Mouse (Mus musculus): ENCODE data around the gene Olfr1033. TPM values are rescaled to one million over a fixed set of nuclear protein-coding genes. Genes with fewer than 3 reads are reported as not detected.
"Not testable (repeated sequence)": the region's sequence is repeated elsewhere in the genome, so short reads cannot be mapped to it uniquely, and the experiment has no call there.

Gene Olfr1033
- 1 to 10 TPM; 5.3 to 6.2 TPM for total RNA-seq (2021)

GRCm38 (mm10) chr2:86020406-86020805, at the start of gene Olfr1033:
Gene Olfr1033 (plus strand): TSS chr2:86020633.
- intact Hi-C loops (cut with DNase I), result not testable (repeated sequence)
- DNase-seq (ENCODE audit: low spot score), result peak; percentile 12

GRCm38 (mm10) chr2:85973595-85973994, 46.8 kb upstream of the Olfr1033 start, which contains the start of gene Olfr1029:
Gene Olfr1029 (plus strand): TSS chr2:85973895.
- intact Hi-C loops (cut with DNase I), result no loop called here
- no peak for DNase-seq (ENCODE audit: low spot score)

DNA sequence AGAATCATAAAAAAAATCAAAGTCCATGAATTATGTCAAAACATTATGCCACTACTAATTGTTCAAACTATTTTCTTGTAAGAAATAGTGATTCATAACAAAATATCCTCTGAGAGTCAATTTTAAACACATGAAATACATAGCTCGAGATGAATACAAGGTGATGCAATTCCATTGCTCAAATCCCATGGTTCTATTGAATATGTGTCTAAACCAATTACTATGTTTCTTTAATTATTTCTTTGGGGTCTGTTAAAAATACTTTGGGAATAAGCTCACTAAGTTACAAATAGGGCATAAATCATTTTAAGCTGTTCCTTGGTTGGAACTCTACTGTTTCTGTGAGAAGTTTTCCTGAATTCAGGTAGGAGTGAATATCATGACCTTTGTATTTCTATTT, 41.5 kb upstream of the Olfr1033 start, which contains the start of gene Olfr1030:
Gene Olfr1030, plus strand, starts transcription at position 301 of the 400 bp plus-strand sequence.
- intact Hi-C loops (cut with DNase I), result no loop called here
- no peak for DNase-seq (ENCODE audit: low spot score)

- DNase-seq (ENCODE audit: low spot score), result no peak
- intact Hi-C loops (cut with DNase I), result no loop called here
These were observed 30.4 kb upstream of the Olfr1033 start, which contains the start of gene Olfr1031 for GRCm38 (mm10) chr2:85990004-85990403. Gene Olfr1031 (plus strand): TSS chr2:85990304.

GRCm38 (mm10) chr2:86005240-86005639, 15.2 kb upstream of the Olfr1033 start, which contains the start of gene Olfr1032:
Gene Olfr1032 (plus strand): TSS chr2:86005540.
- no peak for DNase-seq (ENCODE audit: low spot score)
- intact Hi-C loops (cut with DNase I), result no loop called here

DNA sequence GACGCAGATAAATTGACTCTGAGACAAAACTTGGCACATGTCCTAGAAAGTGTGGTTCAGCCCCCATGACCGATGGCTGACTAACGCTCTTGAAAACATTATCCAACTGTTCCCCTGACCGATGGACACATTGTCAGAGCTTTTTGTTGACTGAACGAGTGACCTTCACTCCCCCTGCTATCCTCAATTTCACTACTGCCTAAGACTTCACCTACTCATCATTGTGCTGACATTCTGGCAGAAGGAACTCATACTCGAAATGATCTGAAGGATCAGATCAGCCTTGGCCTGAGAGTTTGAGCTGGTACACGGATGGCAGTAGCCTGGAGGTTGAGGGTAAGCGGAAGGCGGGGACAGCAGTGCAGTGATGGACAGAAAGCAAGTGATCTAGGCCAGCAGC, 1.1 kb downstream of the Olfr1033 start:
- DNase-seq (ENCODE audit: low spot score); intact Hi-C loops (cut with DNase I): not testable (repeated sequence)

DNA sequence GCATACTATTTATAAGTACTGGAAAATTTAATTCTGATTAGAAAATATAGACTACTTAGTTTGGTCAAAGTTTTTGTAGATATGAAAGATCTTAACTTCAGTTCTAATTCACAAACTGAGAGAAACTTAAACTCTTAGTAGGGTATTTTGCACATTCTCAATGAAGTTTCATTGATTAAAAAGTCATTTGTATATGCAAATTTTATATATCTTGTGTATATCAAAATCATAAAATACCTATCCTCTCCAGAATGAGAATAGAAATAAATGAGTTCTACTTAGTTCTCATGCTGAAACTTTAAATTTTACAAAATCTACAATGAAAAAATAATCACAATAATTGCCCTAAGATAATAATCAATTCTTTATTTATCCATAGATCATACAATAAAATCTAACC, 25.1 kb downstream of the Olfr1033 start, which contains the start of gene Olfr1034:
Gene Olfr1034, plus strand, starts transcription at position 301 of the 400 bp plus-strand sequence.
- intact Hi-C loops (cut with DNase I), result no loop called here
- no peak for DNase-seq (ENCODE audit: low spot score)

- not testable (repeated sequence) for DNase-seq (ENCODE audit: low spot score)
These were observed 30.3 kb downstream of the Olfr1033 start for GRCm38 (mm10) chr2:86050777-86051176.

DNA sequence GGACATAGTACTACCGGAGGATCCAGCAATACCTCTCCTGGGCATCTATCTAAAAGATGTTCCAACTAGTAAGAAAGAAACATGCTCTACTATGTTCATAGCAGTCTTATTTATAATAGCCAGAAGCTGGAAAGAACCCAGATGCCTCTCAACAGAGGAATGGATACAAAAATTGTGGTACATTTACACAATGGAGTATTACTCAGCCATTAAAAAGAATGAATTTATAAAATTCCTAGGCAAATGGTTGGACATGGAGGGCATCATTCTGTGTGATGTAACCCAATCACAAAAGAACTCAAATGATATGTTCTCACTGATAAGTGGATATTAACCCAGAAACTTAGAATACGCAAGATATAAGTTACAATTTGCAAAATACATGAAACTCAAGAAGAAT, 43.3 kb downstream of the Olfr1033 start:
- DNase-seq (ENCODE audit: low spot score); intact Hi-C loops (cut with DNase I): not testable (repeated sequence)

More at GRCm38 (mm10) chr2:86050777-86051176, 30.3 kb downstream of the Olfr1033 start:
- intact Hi-C loops (cut with DNase I), result not testable (repeated sequence)

- no peak for DNase-seq (ENCODE audit: low spot score)
- intact Hi-C loops (cut with DNase I), result no loop called here
These were observed 49.8 kb downstream of the Olfr1033 start for GRCm38 (mm10) chr2:86070189-86070588.

DNA sequence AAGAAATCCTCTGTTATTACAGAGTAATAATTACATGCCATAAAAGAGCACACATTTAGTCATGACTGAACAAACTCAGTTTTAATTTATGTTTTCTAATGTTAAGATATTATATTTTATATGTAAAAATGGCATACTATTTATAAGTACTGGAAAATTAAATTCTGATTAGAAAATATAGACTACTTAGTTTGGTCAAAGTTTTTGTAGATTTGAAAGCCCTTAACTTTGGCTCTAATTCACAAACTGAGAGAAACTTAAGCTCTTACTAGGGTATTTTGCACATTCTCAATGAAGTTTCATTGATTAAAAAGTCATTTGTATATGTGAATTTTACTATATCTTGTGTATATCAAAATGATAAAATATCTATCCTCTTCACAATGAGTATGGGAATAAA, 53.3 kb downstream of the Olfr1033 start, which contains the start of gene Olfr1036:
Gene Olfr1036, plus strand, starts transcription at position 301 of the 400 bp plus-strand sequence.
- intact Hi-C loops (cut with DNase I), result not testable (repeated sequence)

GRCm38 (mm10) chr2:86080478-86080877, 60.0 kb downstream of the Olfr1033 start:
- intact Hi-C loops (cut with DNase I); DNase-seq (ENCODE audit: low spot score): not testable (repeated sequence)

More for the DNA sequence above, 53.3 kb downstream of the Olfr1033 start, which contains the start of gene Olfr1036:
- not testable (repeated sequence) for DNase-seq (ENCODE audit: low spot score)

DNA sequence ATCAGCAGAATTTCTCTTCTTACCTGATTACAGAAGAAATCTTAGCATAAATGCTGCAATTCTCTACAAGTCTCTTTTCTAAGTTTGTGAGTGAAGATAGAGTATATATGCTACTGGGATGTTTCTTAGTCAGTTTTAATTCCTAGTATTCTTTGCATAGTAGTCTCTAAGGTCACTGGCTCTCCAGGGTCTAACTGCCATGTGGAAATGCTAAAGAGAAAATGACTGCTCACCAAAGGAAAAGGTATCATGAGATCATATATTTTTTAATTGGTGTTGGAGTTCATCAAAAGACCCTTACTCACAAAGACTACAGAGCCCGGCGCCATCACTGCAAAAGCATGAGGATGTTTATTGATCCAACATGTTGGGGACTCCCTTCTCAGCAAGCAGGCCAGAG, 66.9 kb downstream of the Olfr1033 start, which contains the start of gene Olfr1037:
Gene Olfr1037, minus strand, starts transcription at position 101 of the 400 bp plus-strand sequence.
- no peak for DNase-seq (ENCODE audit: low spot score)
- intact Hi-C loops (cut with DNase I), result no loop called here

Other genes starting within 250 kb of the Olfr1033 start
- gene Olfr1014, start 247.9 kb upstream of the Olfr1033 start, total RNA-seq (2021), result not detected
- gene Olfr1015, start 238.6 kb upstream of the Olfr1033 start, total RNA-seq (2021), result not detected
- not detected for gene Olfr1016, start 218.1 kb upstream of the Olfr1033 start, total RNA-seq (2021)
- not detected for gene Olfr1018, start 202.2 kb upstream of the Olfr1033 start, total RNA-seq (2021)
- not detected for gene Olfr1019, start 175.2 kb upstream of the Olfr1033 start, total RNA-seq (2021)
- gene Olfr1020, start 173.6 kb upstream of the Olfr1033 start, total RNA-seq (2021), result not detected
- gene Olfr1022, start 152.0 kb upstream of the Olfr1033 start, total RNA-seq (2021), result not detected
- gene Olfr1023, start 135.0 kb upstream of the Olfr1033 start, total RNA-seq (2021), result not detected
- not detected for gene Olfr1024, start 115.6 kb upstream of the Olfr1033 start, total RNA-seq (2021)
- gene Olfr1025-ps1, start 105.4 kb upstream of the Olfr1033 start, total RNA-seq (2021), result not detected
- not detected for gene Olfr1026, start 99.1 kb upstream of the Olfr1033 start, total RNA-seq (2021)
- not detected for gene Olfr1028, start 70.2 kb upstream of the Olfr1033 start, total RNA-seq (2021)
- not detected for gene Olfr1029, start 46.7 kb upstream of the Olfr1033 start, total RNA-seq (2021)
- not detected for gene Olfr1030, start 41.4 kb upstream of the Olfr1033 start, total RNA-seq (2021)
- not detected for gene Olfr1031, start 30.3 kb upstream of the Olfr1033 start, total RNA-seq (2021)
- not detected for gene Olfr1032, start 15.1 kb upstream of the Olfr1033 start, total RNA-seq (2021)
- gene Olfr1034, start 25.2 kb downstream of the Olfr1033 start, total RNA-seq (2021), result under 1 TPM; 0.14 to 0.16 TPM
- not detected for gene Olfr1036, start 53.4 kb downstream of the Olfr1033 start, total RNA-seq (2021)
- not detected for gene Olfr1037, start 66.8 kb downstream of the Olfr1033 start, total RNA-seq (2021)
- not detected for gene Olfr1039, start 115.3 kb downstream of the Olfr1033 start, total RNA-seq (2021)
- gene Olfr1040, start 126.1 kb downstream of the Olfr1033 start, total RNA-seq (2021), result not detected
- not detected for gene Olfr1042, start 141.2 kb downstream of the Olfr1033 start, total RNA-seq (2021)
- not detected for gene Olfr1043, start 146.9 kb downstream of the Olfr1033 start, total RNA-seq (2021)
- not detected for gene Olfr1044, start 157.2 kb downstream of the Olfr1033 start, total RNA-seq (2021)
- gene Olfr52, start 165.1 kb downstream of the Olfr1033 start, total RNA-seq (2021), result not detected
- gene Olfr1045, start 182.4 kb downstream of the Olfr1033 start, total RNA-seq (2021), result not detected
- gene Olfr1046, start 198.7 kb downstream of the Olfr1033 start, total RNA-seq (2021), result not detected
- gene Olfr1047, start 210.8 kb downstream of the Olfr1033 start, total RNA-seq (2021), result not detected
- not detected for gene Olfr1048, start 219.7 kb downstream of the Olfr1033 start, total RNA-seq (2021)
- gene Olfr1049, start 237.7 kb downstream of the Olfr1033 start, total RNA-seq (2021), result not detected

Data from heart, postnatal 25 days (tissue).